Mouse (Mus musculus): Measurements from ENCODE around the gene Gpr132.

DNA sequence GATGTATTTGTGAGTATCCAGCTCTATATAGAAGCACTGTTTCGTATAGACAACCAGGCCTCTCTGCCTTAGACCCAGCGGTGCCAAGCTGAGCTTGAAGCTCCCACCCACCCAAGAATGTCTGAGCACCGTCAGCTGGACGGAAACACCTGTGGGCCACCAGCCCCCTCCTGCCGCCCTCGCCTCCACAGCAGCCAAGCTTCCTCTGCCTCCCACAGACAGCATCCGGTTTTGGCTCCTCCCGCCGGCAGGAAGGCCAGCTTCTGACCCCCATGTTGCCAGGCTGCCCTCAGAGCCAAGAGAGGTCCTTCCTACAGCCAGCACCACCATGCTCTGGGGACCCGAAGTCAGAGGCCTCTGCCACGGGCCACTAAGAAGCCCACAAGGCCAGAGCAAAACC, 46.5 kb upstream of the Gpr132 start:
- TF ChIP-seq GATA1 (IDR thresholded peaks at IDR 0.05; ENCODE audit: borderline replicate concordance, low read length) (no peak), FLI1 (IDR thresholded peaks at IDR 0.05; ENCODE audit: low read length) (no peak)
